Mouse (Mus musculus) limb, embryonic 10.5 days (tissue): Measurements from ENCODE around the gene Ano7. TPM values are rescaled to one million over a fixed set of nuclear protein-coding genes. Genes with fewer than 3 reads are reported as not detected.

Experiments used
- DNase-seq: peaks from one replicate; pipeline ENCODE4 v3.0.0-alpha.2; 2017; ENCODE audit warnings: low spot score
- H3K27ac ChIP-seq: fragments of 300-500 bp; sonication (generic); 2 replicates; pipeline ENCODE4 v1.5.1; 2016; ENCODE audit warnings: mild to moderate bottlenecking
- H3K27me3 ChIP-seq: fragments of 300-500 bp; sonication (generic); 2 replicates; pipeline ENCODE4 v1.6.1; 2016; ENCODE audit warnings: low read depth, mild to moderate bottlenecking; ENCODE audit not compliant: poor library complexity, severe bottlenecking
- H3K36me3 ChIP-seq: fragments of 300-500 bp; sonication (generic); 2 replicates; pipeline ENCODE4 v1.6.1; 2016; ENCODE audit warnings: mild to moderate bottlenecking, moderate library complexity
- H3K4me1 ChIP-seq: fragments of 300-500 bp; sonication (generic); 2 replicates; pipeline ENCODE4 v1.6.1; 2016
- H3K4me3 ChIP-seq: fragments of 300-500 bp; sonication (generic); 2 replicates; pipeline ENCODE4 v1.5.1; 2016; ENCODE audit warnings: mild to moderate bottlenecking, moderate library complexity
- H3K9me3 ChIP-seq: fragments of 300-500 bp; sonication (generic); replicated peaks from 2 replicates; pipeline ENCODE4 v1.6.1; 2016; ENCODE audit warnings: mild to moderate bottlenecking
- WGBS: fragments of 180-500 bp; shearing (Covaris S2); methylation state at CpG from one replicate; pipeline ENCODE4 v1.1.7; 2016; 5-methylcytosine and 5-hydroxymethylcytosine counted together
- polyA plus RNA-seq: library from polyadenylated mRNA; unstranded; fragments of >200 nt; fragmentation: Nextera tagmentation; extraction: Ambion mirVana; gene quantifications from 2 replicates; pipeline ENCODE4 v1.2.1, GENCODE M21; 2016

The Ano7 gene
- 0.13 and 0.40 TPM in 2 replicates for polyA plus RNA-seq

DNA sequence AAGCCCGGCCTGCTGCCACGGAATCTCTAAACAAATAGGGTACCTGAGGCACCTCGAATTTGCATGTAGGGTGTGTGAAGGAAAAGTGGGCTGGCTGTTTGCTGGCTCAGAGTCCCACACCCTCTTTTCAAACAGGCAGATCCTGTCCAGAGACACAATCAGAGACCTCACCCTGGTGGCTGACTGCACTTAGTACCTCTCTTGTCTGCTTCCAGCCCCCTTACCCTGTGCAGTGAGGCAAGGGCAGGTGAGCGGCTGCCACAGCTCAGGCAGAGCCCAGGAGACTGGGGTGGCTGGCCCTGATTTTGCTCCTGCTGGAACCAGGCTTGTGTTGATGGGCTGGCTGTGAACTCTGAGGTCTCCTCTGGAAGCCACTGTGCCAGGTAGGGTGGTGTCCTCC lies at the start of gene Ano7:
Gene Ano7 (plus strand): TSS at position 266 of the 400 bp plus-strand sequence.
- no peak for DNase-seq
- Histone ChIP-seq H3K4me3 (no peak within 1 kb of the TSS), H3K9me3 (no peaks in the 10 kb centered on the region), H3K36me3 (0 out of 2 replicates have a peak, but pooled peaks cover 7% of the 10 kb centered on the region), H3K27me3 (no peaks in the 10 kb centered on the region), H3K27ac (no peak within 1 kb of the TSS), H3K4me1 (no peaks in the 10 kb centered on the region)
- 74% methylated on average over 4 of the region's 4 CpGs for WGBS

DNA sequence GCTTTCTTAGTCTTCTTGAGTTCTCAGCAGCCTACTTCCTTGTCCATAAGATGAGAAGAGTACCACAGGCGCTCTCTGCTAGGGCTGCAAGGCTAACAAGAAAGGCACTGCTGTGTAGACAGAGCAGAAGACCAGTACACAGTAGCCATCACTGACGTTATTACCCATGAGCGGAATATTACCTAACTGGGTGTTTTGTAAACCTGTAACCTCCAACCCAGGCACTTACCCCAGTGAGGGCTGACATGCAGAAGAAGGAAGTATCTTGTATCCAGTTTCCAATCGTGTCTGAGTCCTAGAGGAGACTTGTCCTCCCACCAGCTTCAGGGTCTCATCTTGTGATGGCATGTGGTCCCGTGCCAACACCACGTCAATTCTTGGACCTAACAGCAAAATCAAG lies 49.8 kb upstream of the Ano7 start:
- Histone ChIP-seq H3K27ac (no peak overlapping the region), H3K4me1 (no peaks in the 10 kb centered on the region), H3K27me3 (no peaks in the 10 kb centered on the region), H3K36me3 (peaks cover 99% of the 10 kb centered on the region), H3K9me3 (no peaks in the 10 kb centered on the region), H3K4me3 (no peak overlapping the region)
- DNase-seq: no peak
- WGBS: 91% methylated on average over 6 of the region's 6 CpGs

DNA sequence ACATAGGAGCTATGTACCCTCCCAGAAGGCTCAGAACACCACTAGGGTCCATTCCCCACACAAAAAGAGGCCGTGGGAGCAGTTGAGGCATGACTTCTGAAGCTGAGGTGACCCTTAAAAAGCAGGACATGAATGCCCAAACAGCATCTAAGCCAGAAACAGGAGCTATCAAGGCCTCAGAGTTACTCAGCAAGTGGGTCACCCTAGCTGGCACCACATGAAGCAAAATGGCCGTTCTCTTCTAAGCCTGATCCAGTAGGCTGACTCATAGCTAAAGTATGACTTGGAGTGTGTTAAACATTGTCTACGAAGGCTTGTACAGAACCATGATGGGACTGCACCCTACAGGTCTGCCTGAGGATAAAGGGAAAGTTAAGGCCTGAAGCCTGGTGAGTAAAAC lies 47.3 kb upstream of the Ano7 start:
- H3K36me3 ChIP-seq: peaks cover 99% of the 10 kb centered on the region
- no peaks in the 10 kb centered on the region for H3K27me3 ChIP-seq
- H3K4me3 ChIP-seq: no peak overlapping the region
- no peak for DNase-seq
- H3K4me1 ChIP-seq: no peaks in the 10 kb centered on the region
- no peak overlapping the region for H3K27ac ChIP-seq
- 91% methylated on average over 3 of the region's 3 CpGs for WGBS
- no peaks in the 10 kb centered on the region for H3K9me3 ChIP-seq

DNA sequence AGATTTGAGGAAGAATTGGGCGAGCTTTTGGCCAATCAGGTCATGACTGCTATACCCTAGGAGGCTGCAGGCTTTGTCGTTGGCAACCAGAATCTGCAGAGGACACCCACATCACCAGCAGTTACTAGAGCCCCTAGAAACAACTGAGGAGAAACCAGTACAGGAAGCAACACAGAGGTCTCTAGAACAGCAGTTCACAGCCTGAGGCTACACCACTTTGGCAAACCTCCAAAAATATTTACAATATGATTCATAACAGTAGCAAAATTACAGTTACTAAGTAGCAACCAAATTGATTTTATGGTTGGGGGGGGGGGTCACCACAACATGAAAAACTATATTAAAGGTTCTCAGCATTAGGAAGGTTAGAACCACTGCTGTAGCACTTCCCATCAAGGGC lies 39.1 kb upstream of the Ano7 start:
- Histone ChIP-seq H3K27me3 (no peaks in the 10 kb centered on the region), H3K4me3 (no peak overlapping the region), H3K36me3 (peaks cover 86% of the 10 kb centered on the region), H3K27ac (no peak overlapping the region), H3K4me1 (no peaks in the 10 kb centered on the region), H3K9me3 (no peaks in the 10 kb centered on the region)
- WGBS: 74% methylated on average over 2 of the region's 2 CpGs
- DNase-seq: no peak

- Histone ChIP-seq H3K27ac (peak within 1 kb of the TSS; percentile 88), H3K9me3 (no peaks in the 10 kb centered on the region), H3K36me3 (peaks cover 30% of the 10 kb centered on the region), H3K4me1 (peaks cover 21% of the 10 kb centered on the region), H3K4me3 (peak within 1 kb of the TSS; percentile 88), H3K27me3 (no peaks in the 10 kb centered on the region)
- WGBS: under 1% methylated on average over 63 of the region's 63 CpGs
- DNase-seq: peak; percentile 99
Observed at GRCm38 (mm10) chr1:93342648-93343503, 30.9 kb upstream of the Ano7 start, which contains the start of the genes Ppp1r7 and Pask. Gene Ppp1r7 (plus strand): TSS chr1:93342854. Gene Pask (minus strand): TSS chr1:93343482.

- peaks cover 34% of the 10 kb centered on the region for H3K36me3 ChIP-seq
Observed at GRCm38 (mm10) chr1:93343504-93344047, 30.2 kb upstream of the Ano7 start.

GRCm38 (mm10) chr1:93347176-93347575 lies 26.6 kb upstream of the Ano7 start:
- no peak overlapping the region for H3K27ac ChIP-seq
- H3K27me3 ChIP-seq: no peaks in the 10 kb centered on the region
- 93% methylated on average over 5 of the region's 5 CpGs for WGBS
- H3K36me3 ChIP-seq: peaks cover 65% of the 10 kb centered on the region
- DNase-seq: no peak
- peaks cover 10% of the 10 kb centered on the region for H3K4me1 ChIP-seq
- no peak overlapping the region for H3K4me3 ChIP-seq
- H3K9me3 ChIP-seq: no peaks in the 10 kb centered on the region

More at GRCm38 (mm10) chr1:93343504-93344047, 30.2 kb upstream of the Ano7 start:
- under 1% methylated on average over 39 of the region's 39 CpGs for WGBS
- H3K4me3 ChIP-seq: peak overlapping the region; percentile 88
- H3K4me1 ChIP-seq: peaks cover 21% of the 10 kb centered on the region
- DNase-seq: peak; percentile 92
- no peaks in the 10 kb centered on the region for H3K9me3 ChIP-seq
- peak overlapping the region; percentile 88 for H3K27ac ChIP-seq
- no peaks in the 10 kb centered on the region for H3K27me3 ChIP-seq

- Histone ChIP-seq H3K27ac (no peak overlapping the region), H3K27me3 (no peaks in the 10 kb centered on the region), H3K4me1 (no peaks in the 10 kb centered on the region), H3K9me3 (no peaks in the 10 kb centered on the region), H3K36me3 (peaks cover 89% of the 10 kb centered on the region), H3K4me3 (no peak overlapping the region)
- no peak for DNase-seq
- WGBS: 83% methylated on average over 4 of the region's 4 CpGs
Observed at GRCm38 (mm10) chr1:93349701-93350100, 24.0 kb upstream of the Ano7 start.

- no peak for DNase-seq
- peaks cover 97% of the 10 kb centered on the region for H3K36me3 ChIP-seq
Observed at GRCm38 (mm10) chr1:93352724-93353123, 21.0 kb upstream of the Ano7 start.

GRCm38 (mm10) chr1:93362661-93363060 lies 11.1 kb upstream of the Ano7 start:
- 93% methylated on average over 4 of the region's 4 CpGs for WGBS
- peaks cover 98% of the 10 kb centered on the region for H3K36me3 ChIP-seq
- no peaks in the 10 kb centered on the region for H3K27me3 ChIP-seq
- no peak overlapping the region for H3K27ac ChIP-seq
- no peak overlapping the region for H3K4me3 ChIP-seq
- H3K4me1 ChIP-seq: no peaks in the 10 kb centered on the region
- H3K9me3 ChIP-seq: no peaks in the 10 kb centered on the region
- no peak for DNase-seq

More at GRCm38 (mm10) chr1:93352724-93353123, 21.0 kb upstream of the Ano7 start:
- Histone ChIP-seq H3K4me3 (no peak overlapping the region), H3K27ac (no peak overlapping the region), H3K9me3 (no peaks in the 10 kb centered on the region), H3K4me1 (no peaks in the 10 kb centered on the region), H3K27me3 (no peaks in the 10 kb centered on the region)
- WGBS: 91% methylated on average over 2 of the region's 2 CpGs

DNA sequence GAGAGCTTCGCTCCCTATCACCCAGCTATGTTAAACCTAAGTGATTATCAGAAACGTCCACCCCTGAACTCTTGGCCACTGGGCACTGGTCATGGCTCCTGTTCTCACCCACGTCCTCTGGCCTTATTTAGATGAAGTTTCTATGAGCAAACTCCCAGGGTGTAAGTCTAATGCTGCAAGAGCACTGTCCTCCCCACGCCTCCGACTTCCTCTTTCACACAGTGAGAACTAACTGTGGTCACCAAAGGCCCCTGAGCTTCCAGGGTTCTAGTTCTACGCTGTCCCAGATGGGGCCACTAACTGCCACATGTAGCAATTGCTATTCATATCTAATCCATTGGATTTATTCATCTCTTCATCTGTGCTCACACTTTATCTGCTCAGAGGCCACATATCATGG lies 8.1 kb upstream of the Ano7 start:
- Histone ChIP-seq H3K9me3 (no peaks in the 10 kb centered on the region), H3K4me3 (no peak overlapping the region), H3K36me3 (peaks cover 81% of the 10 kb centered on the region), H3K27ac (no peak overlapping the region), H3K27me3 (no peaks in the 10 kb centered on the region), H3K4me1 (no peaks in the 10 kb centered on the region)
- DNase-seq: no peak
- 95% methylated on average over 6 of the region's 6 CpGs for WGBS

DNA sequence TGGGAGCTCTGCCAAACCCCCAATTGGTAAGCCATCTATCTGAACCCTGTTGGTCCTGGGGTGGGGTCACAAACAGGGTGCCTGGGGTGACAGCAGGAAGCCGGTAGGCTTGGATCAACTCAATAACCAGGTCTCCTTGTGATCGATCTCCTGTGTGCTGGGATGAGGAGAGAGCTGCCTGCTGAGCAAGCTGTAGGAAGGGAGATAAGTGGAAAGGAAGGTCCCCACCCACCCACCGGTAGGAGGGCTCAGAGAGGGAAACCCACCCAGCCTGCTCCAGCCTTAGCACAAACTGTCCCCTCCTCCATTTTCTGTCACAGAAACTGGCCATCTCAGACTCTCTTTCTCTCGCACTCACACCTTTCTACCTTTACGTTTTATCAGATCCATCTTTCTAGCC lies 3.6 kb downstream of the Ano7 start:
- no peaks in the 10 kb centered on the region for H3K4me1 ChIP-seq
- H3K9me3 ChIP-seq: no peaks in the 10 kb centered on the region
- no peak overlapping the region for H3K27ac ChIP-seq
- no peaks in the 10 kb centered on the region for H3K27me3 ChIP-seq
- no peak for DNase-seq
- no peaks in the 10 kb centered on the region for H3K36me3 ChIP-seq
- no peak overlapping the region for H3K4me3 ChIP-seq
- WGBS: 76% methylated on average over 5 of the region's 5 CpGs

DNA sequence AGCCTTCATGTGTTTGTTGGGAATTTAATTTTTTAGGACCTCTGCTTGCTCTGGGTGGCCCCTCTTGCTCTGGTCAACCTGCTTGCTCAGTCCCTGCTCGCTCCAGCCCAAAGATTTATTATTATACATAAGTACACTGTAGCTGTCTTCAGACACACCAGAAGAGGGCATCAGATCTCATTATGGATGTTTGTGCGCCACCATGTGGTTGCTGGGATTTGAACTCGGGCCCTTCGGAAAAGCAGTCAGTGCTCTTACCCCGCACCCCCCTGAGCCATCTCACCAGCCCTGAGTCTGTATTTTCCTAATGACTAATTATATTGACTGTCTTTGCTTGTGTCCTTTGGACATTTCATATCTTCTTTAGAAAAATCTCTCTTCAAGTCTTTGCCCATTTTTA lies 5.4 kb downstream of the Ano7 start:
- DNase-seq: no peak
- Histone ChIP-seq H3K36me3 (no peaks in the 10 kb centered on the region), H3K27ac (no peak overlapping the region), H3K9me3 (no peaks in the 10 kb centered on the region), H3K27me3 (no peaks in the 10 kb centered on the region), H3K4me1 (no peaks in the 10 kb centered on the region), H3K4me3 (no peak overlapping the region)
- WGBS: 79% methylated on average over 5 of the region's 5 CpGs
